Mouse (Mus musculus): Measurements from ENCODE around the gene Kctd13.
"Not testable (repeated sequence)": the region's sequence is repeated elsewhere in the genome, so short reads cannot be mapped to it uniquely, and the experiment has no call there.

The Kctd13 gene

GRCm38 (mm10) chr7:126928384-126929037, at the start of gene Kctd13:
Gene Kctd13, plus strand, starts transcription at chr7:126928879.
- DNase-seq: peak; percentile 93 to 95

- DNase-seq: peak; percentile 55 to 70
Observed at GRCm38 (mm10) chr7:126881040-126881439, 47.6 kb upstream of the Kctd13 start.

- DNase-seq: peak in 1 of 2 experiments; percentile 52
Observed at GRCm38 (mm10) chr7:126883731-126884181, 44.9 kb upstream of the Kctd13 start.

GRCm38 (mm10) chr7:126884286-126885164, 44.2 kb upstream of the Kctd13 start, which contains the start of gene Taok2:
Gene Taok2, minus strand, starts transcription at chr7:126884703.
- DNase-seq: peak; percentile 99

- no peak for DNase-seq
Observed at GRCm38 (mm10) chr7:126887281-126887680, 41.4 kb upstream of the Kctd13 start.

GRCm38 (mm10) chr7:126888852-126889251, 39.8 kb upstream of the Kctd13 start:
- DNase-seq: peak in 1 of 2 experiments; percentile 60

GRCm38 (mm10) chr7:126896912-126897311, 31.8 kb upstream of the Kctd13 start:
- no peak for DNase-seq

GRCm38 (mm10) chr7:126897390-126898101, 31.1 kb upstream of the Kctd13 start:
- peak in 1 of 2 experiments; percentile 55 for DNase-seq

- DNase-seq: peak; percentile 94 to 96
Observed at GRCm38 (mm10) chr7:126898102-126898990, 30.3 kb upstream of the Kctd13 start.

- not testable (repeated sequence) for DNase-seq
Observed at GRCm38 (mm10) chr7:126899781-126900180, 28.9 kb upstream of the Kctd13 start.

GRCm38 (mm10) chr7:126905590-126905989, 23.1 kb upstream of the Kctd13 start:
- no peak for DNase-seq

- no peak for DNase-seq
Observed at GRCm38 (mm10) chr7:126914844-126915243, 13.8 kb upstream of the Kctd13 start.

GRCm38 (mm10) chr7:126918356-126918755, 10.3 kb upstream of the Kctd13 start:
- not testable (repeated sequence) for DNase-seq

GRCm38 (mm10) chr7:126919973-126920372, 8.7 kb upstream of the Kctd13 start:
- DNase-seq: no peak

GRCm38 (mm10) chr7:126921563-126921962, 7.1 kb upstream of the Kctd13 start:
- no peak for DNase-seq

- peak; percentile 85 to 86 for DNase-seq
Observed at GRCm38 (mm10) chr7:126922624-126923060, 6.0 kb upstream of the Kctd13 start, which contains the start of gene Tmem219. Gene Tmem219, minus strand, starts transcription at chr7:126922917.

GRCm38 (mm10) chr7:126923999-126924398, 4.7 kb upstream of the Kctd13 start:
- no peak for DNase-seq

- no peak for DNase-seq
Observed at GRCm38 (mm10) chr7:126926299-126926698, 2.4 kb upstream of the Kctd13 start.

- DNase-seq: peak in 1 of 2 experiments; percentile 29
Observed at GRCm38 (mm10) chr7:126929046-126929445, 367 bp downstream of the Kctd13 start.

- no peak for DNase-seq
Observed at GRCm38 (mm10) chr7:126932652-126933051, 4.0 kb downstream of the Kctd13 start.

- DNase-seq: no peak
Observed at GRCm38 (mm10) chr7:126941171-126941570, 12.5 kb downstream of the Kctd13 start.

- DNase-seq: no peak
Observed at GRCm38 (mm10) chr7:126941801-126942200, 13.1 kb downstream of the Kctd13 start.

All from lung, adult 18-20 months (tissue).